Mouse (Mus musculus) heart, postnatal 0 days (tissue): Measurements from ENCODE around the gene Unc45a.

Experiments used
- CTCF ChIP-seq: IDR thresholded peaks from 2 replicates; pipeline ENCODE4 v1.5.1; 2016; ENCODE audit warnings: antibody characterized with exemption, control low read depth, low read depth
- EP300 ChIP-seq: IDR thresholded peaks from 2 replicates; pipeline ENCODE4 v1.6.1; 2016; ENCODE audit warnings: antibody characterized with exemption, low read depth

GRCm38 (mm10) chr7:80368009-80368408, 27.2 kb upstream of the Unc45a start:
- TF ChIP-seq CTCF (no peak), EP300 (no peak)
